Mouse (Mus musculus) thymus, postnatal 0 days (tissue): ENCODE data around the gene Hba-a2. TPM values are rescaled to one million over a fixed set of nuclear protein-coding genes. Genes with fewer than 3 reads are reported as not detected.

Source experiments
- DNase-seq: peaks from one replicate; pipeline ENCODE4 v3.0.0-alpha.2; 2015; ENCODE audit warnings: low spot score
- polyA plus RNA-seq: library from polyadenylated mRNA; unstranded; fragments of >200 nt; fragmentation: Nextera tagmentation; extraction: Ambion mirVana; gene quantifications from 2 replicates; pipeline ENCODE4 v1.2.1, GENCODE M21; 2015

The Hba-a2 gene
- polyA plus RNA-seq, 1 experiment from 2014 or later = 1,659 TPM

- DNase-seq = no peak
Measured at GRCm38 (mm10) chr11:32309928-32310327, 13.6 kb downstream of the Hba-a2 start.

GRCm38 (mm10) chr11:32316009-32316408 lies 19.7 kb downstream of the Hba-a2 start:
- DNase-seq = no peak

- DNase-seq = no peak
Measured at GRCm38 (mm10) chr11:32320507-32321195, 24.4 kb downstream of the Hba-a2 start.

- peak; percentile 79 for DNase-seq
Measured at GRCm38 (mm10) chr11:32321196-32321565, 24.9 kb downstream of the Hba-a2 start.

GRCm38 (mm10) chr11:32324609-32325008 lies 28.3 kb downstream of the Hba-a2 start:
- DNase-seq = peak; percentile 87

GRCm38 (mm10) chr11:32331075-32331474 lies 34.8 kb downstream of the Hba-a2 start:
- no peak for DNase-seq

GRCm38 (mm10) chr11:32331861-32332260 lies 35.6 kb downstream of the Hba-a2 start:
- no peak for DNase-seq

- no peak for DNase-seq
Measured at GRCm38 (mm10) chr11:32333235-32333634, 36.9 kb downstream of the Hba-a2 start.

- no peak for DNase-seq
Measured at GRCm38 (mm10) chr11:32336435-32336907, 40.2 kb downstream of the Hba-a2 start.

GRCm38 (mm10) chr11:32339131-32339531 lies 42.8 kb downstream of the Hba-a2 start:
- DNase-seq = no peak

- DNase-seq = peak; percentile 56
Measured at GRCm38 (mm10) chr11:32340476-32341473, 44.5 kb downstream of the Hba-a2 start.

- peak; percentile 62 for DNase-seq
Measured at GRCm38 (mm10) chr11:32342770-32343191, 46.5 kb downstream of the Hba-a2 start.

GRCm38 (mm10) chr11:32343350-32343749 lies 47.1 kb downstream of the Hba-a2 start:
- DNase-seq = no peak

GRCm38 (mm10) chr11:32345504-32346297 lies 49.4 kb downstream of the Hba-a2 start:
- DNase-seq = no peak

Other genes starting within 250 kb of the Hba-a2 start
- gene Il9r, start 96.2 kb upstream of the Hba-a2 start, polyA plus RNA-seq = 5.3 and 5.7 TPM in 2 replicates
- gene Snrnp25, start 91.1 kb upstream of the Hba-a2 start, polyA plus RNA-seq = 103 TPM in 2 replicates
- gene Rhbdf1, start 74.2 kb upstream of the Hba-a2 start, polyA plus RNA-seq = 10.6 and 11.2 TPM in 2 replicates
- 30.0 and 36.0 TPM in 2 replicates for gene Mpg, start 70.0 kb upstream of the Hba-a2 start, polyA plus RNA-seq
- gene Nprl3, start 28.8 kb upstream of the Hba-a2 start, polyA plus RNA-seq = 38.5 and 39.4 TPM in 2 replicates
- gene Hba-x, start 20.1 kb upstream of the Hba-a2 start, polyA plus RNA-seq = 1.9 and 2.2 TPM in 2 replicates
- 616 and 668 TPM in 2 replicates for gene Hba-a1, start 13.0 kb upstream of the Hba-a2 start, polyA plus RNA-seq
- gene Hbq1b, start 9.5 kb upstream of the Hba-a2 start, polyA plus RNA-seq = 0.33 and 0.34 TPM in 2 replicates
- not detected in 2 replicates for gene Hbq1a, start 3.6 kb downstream of the Hba-a2 start, polyA plus RNA-seq
- gene Sh3pxd2b, start 51.3 kb downstream of the Hba-a2 start, polyA plus RNA-seq = 2.3 and 2.7 TPM in 2 replicates
- 15.4 and 16.1 TPM in 2 replicates for gene Ubtd2, start 158.9 kb downstream of the Hba-a2 start, polyA plus RNA-seq
- gene Efcab9, start 235.6 kb downstream of the Hba-a2 start, polyA plus RNA-seq = 1.9 and 2.1 TPM in 2 replicates
- gene Stk10, start 236.8 kb downstream of the Hba-a2 start, polyA plus RNA-seq = 10.6 and 12.9 TPM in 2 replicates